Mouse (Mus musculus): ENCODE measurements around the gene Tcf12.

GRCm38 (mm10) chr9:71835203-71835815 is 276.4 kb downstream of the Tcf12 start:
- TF ChIP-seq POLR2A (IDR thresholded peaks at IDR 0.05; ENCODE audit: extremely low read depth, insufficient read depth, low read length) (no peak), CTCF (IDR thresholded peaks at IDR 0.05; ENCODE audit: low read depth, low read length) (no peak)
